ENCODE assay signal across 24 mouse cellular contexts in the genomic region with DNA sequence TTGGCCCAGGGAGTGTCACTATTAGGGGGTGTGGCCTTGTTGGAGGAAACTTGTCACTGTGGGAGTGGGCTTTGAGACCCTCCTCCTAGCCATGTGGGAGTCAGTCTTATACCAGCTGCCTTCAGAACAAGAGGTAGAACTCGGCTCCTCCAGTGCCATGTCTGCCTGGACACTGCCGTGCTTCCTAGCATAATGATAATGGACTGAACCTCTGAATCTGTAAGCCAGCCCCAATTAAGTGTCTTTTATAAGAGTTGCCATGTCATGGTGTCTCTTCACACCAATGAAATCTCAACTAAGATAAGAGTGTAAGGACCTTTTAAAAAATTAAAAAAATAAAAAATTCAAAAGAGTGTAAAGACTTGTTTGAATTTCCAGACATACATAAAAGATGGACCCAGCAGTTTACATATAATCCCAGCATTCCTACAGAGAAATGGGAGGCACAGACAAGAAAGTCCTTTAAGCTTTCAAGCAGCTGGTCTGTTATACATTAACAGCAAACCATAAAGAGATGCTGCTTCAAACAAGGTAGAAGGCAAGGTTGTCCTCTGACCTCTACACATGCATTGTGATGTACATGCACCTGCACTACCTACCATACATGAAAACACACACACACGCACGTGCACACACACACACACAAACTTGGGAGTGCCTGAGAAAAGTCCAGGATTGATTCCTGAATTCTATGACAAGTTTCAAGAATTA. TPM values are rescaled to one million over a fixed set of nuclear protein-coding genes. Genes with fewer than 3 reads are reported as not detected.
DNase-seq lines count a peak whose midpoint lies in the region; ATAC-seq and TF ChIP-seq lines count a peak whose summit lies in the region.
"Had no signal": no experiment of that assay in that cellular context is flagged by ENCODE, and none has a peak within 500 bp of the region (broad histone marks: within the 10 kb centered on the region; RNA-seq: fewer than 3 reads in every experiment).

No protein-coding gene starts in this region.

- H3K27ac ChIP-seq in kidney, postnatal 0 days = peak overlapping the region; percentile 20; the same call in 1 of the 2 replicates
- no peak overlapping the region for H3K27ac ChIP-seq in intestine, embryonic 15.5 days
- H3K27ac ChIP-seq in intestine, postnatal 0 days (ENCODE audit: low read depth, low read length) = peak overlapping the region; percentile 57; the same call in 1 of the 2 replicates
- no peak overlapping the region for H3K27ac ChIP-seq in forebrain, embryonic 12.5 days
- H3K27ac ChIP-seq: embryonic facial prominence, embryonic 10.5 days; embryonic facial prominence, embryonic 12.5 days had no signal

- H3K36me3 ChIP-seq in kidney, postnatal 0 days (ENCODE audit: insufficient read depth, low read length) = no peaks in the 10 kb centered on the region
- no peaks in the 10 kb centered on the region for H3K36me3 ChIP-seq in intestine, embryonic 15.5 days
- no peaks in the 10 kb centered on the region for H3K36me3 ChIP-seq in intestine, postnatal 0 days (ENCODE audit: control insufficient read depth, insufficient read depth)
- peaks cover 4% of the 10 kb centered on the region for H3K36me3 ChIP-seq in forebrain, embryonic 12.5 days (replicated peaks)
- H3K36me3 ChIP-seq: G1E had no signal

- no peak overlapping the region for H3K4me3 ChIP-seq in kidney, postnatal 0 days (replicated peaks; ENCODE audit: low read depth, low read length)
- H3K4me3 ChIP-seq in intestine, embryonic 15.5 days (replicated peaks) = no peak overlapping the region
- H3K4me3 ChIP-seq in intestine, postnatal 0 days (ENCODE audit: low read depth, low read length) = no peak overlapping the region
- no peak overlapping the region for H3K4me3 ChIP-seq in forebrain, embryonic 12.5 days (replicated peaks)
- H3K4me3 ChIP-seq: embryonic facial prominence, embryonic 10.5 days; embryonic facial prominence, embryonic 12.5 days had no signal

- no peaks in the 10 kb centered on the region for H3K27me3 ChIP-seq in kidney, postnatal 0 days (ENCODE audit: insufficient read depth, low read length)
- no peaks in the 10 kb centered on the region for H3K27me3 ChIP-seq in intestine, embryonic 15.5 days (replicated peaks)
- H3K27me3 ChIP-seq in intestine, postnatal 0 days (replicated peaks; ENCODE audit: control insufficient read depth, insufficient read depth, low read length) = no peaks in the 10 kb centered on the region
- no peaks in the 10 kb centered on the region for H3K27me3 ChIP-seq in forebrain, embryonic 12.5 days
- H3K27me3 ChIP-seq: CH12.LX; embryonic facial prominence, embryonic 12.5 days; Patski had no signal

- DNase-seq in kidney, postnatal 0 days (ENCODE audit: low spot score) = no peak
- DNase-seq in kidney, postnatal 25 days = no peak
- no peak for DNase-seq in layer of hippocampus, postnatal 10 days (ENCODE audit: low spot score in 2 of 2)
- DNase-seq: adrenal gland, adult 8-10 months; adrenal gland, postnatal 14 days; adrenal gland, postnatal 36 days; B cell, adult 2 months; cerebellum, adult 11-12 months; cerebellum, adult 2 months; cerebellum, adult 9-10 months; cerebellum, postnatal 10 days; cerebellum, postnatal 25 days had no signal

- no peak for TF ChIP-seq CTCF in kidney, postnatal 0 days (IDR thresholded peaks at IDR 0.05; ENCODE audit: low read depth)
- TF ChIP-seq CTCF in intestine, postnatal 0 days (IDR thresholded peaks at IDR 0.05; ENCODE audit: low read depth) = no peak

- H3K4me2 ChIP-seq in kidney, postnatal 0 days (ENCODE audit: low read length) = no peak overlapping the region
- no peak overlapping the region for H3K4me2 ChIP-seq in intestine, embryonic 15.5 days (replicated peaks)
- peak overlapping the region; percentile 38 for H3K4me2 ChIP-seq in intestine, postnatal 0 days (replicated peaks; ENCODE audit: low read depth)
- no peak overlapping the region for H3K4me2 ChIP-seq in forebrain, embryonic 12.5 days
- H3K4me2 ChIP-seq: embryonic facial prominence, embryonic 12.5 days had no signal

- WGBS in kidney, postnatal 0 days = 83% methylated on average over 4 of the region's 4 CpGs
- 71% methylated on average over 4 of the region's 4 CpGs for WGBS in intestine, embryonic 15.5 days
- WGBS in intestine, postnatal 0 days = 51% methylated on average over 4 of the region's 4 CpGs
- 85% methylated on average over 4 of the region's 4 CpGs for WGBS in forebrain, embryonic 12.5 days

- H3K4me1 ChIP-seq in kidney, postnatal 0 days (replicated peaks; ENCODE audit: insufficient read depth, low read length) = no peaks in the 10 kb centered on the region
- no peaks in the 10 kb centered on the region for H3K4me1 ChIP-seq in intestine, embryonic 15.5 days (replicated peaks)
- H3K4me1 ChIP-seq in intestine, postnatal 0 days (replicated peaks; ENCODE audit: control insufficient read depth, insufficient read depth, low read length) = no peaks in the 10 kb centered on the region
- no peaks in the 10 kb centered on the region for H3K4me1 ChIP-seq in forebrain, embryonic 12.5 days
- H3K4me1 ChIP-seq: embryonic facial prominence, embryonic 10.5 days; embryonic facial prominence, embryonic 12.5 days had no signal

- H3K9me3 ChIP-seq in kidney, postnatal 0 days (replicated peaks; ENCODE audit: low read length) = no peaks in the 10 kb centered on the region
- H3K9me3 ChIP-seq in intestine, embryonic 15.5 days = no peaks in the 10 kb centered on the region
- H3K9me3 ChIP-seq in intestine, postnatal 0 days (ENCODE audit: control insufficient read depth) = no peaks in the 10 kb centered on the region
- no peaks in the 10 kb centered on the region for H3K9me3 ChIP-seq in forebrain, embryonic 12.5 days
- H3K9me3 ChIP-seq: embryonic facial prominence, embryonic 10.5 days; embryonic facial prominence, embryonic 12.5 days; G1E had no signal

- no peak for ATAC-seq in kidney, postnatal 0 days (replicated peaks; ENCODE audit: low FRiP score, low read depth)
- ATAC-seq in intestine, embryonic 15.5 days = peak; percentile 89
- ATAC-seq in intestine, postnatal 0 days = peak; percentile 96
- ATAC-seq in forebrain, embryonic 12.5 days (ENCODE audit: low FRiP score) = no peak
- ATAC-seq: activated CD4-positive, CD25-positive, alpha-beta regulatory T cell, adult 4 months; CD4-positive, CD25-positive, alpha-beta regulatory T cell, adult 4 months; forebrain, embryonic 14.5 days; forebrain, embryonic 16.5 days; Patski had no signal

- no peak overlapping the region for H3K9ac ChIP-seq in kidney, postnatal 0 days (ENCODE audit: low read depth, low read length)
- H3K9ac ChIP-seq in intestine, embryonic 15.5 days = no peak overlapping the region
- no peak overlapping the region for H3K9ac ChIP-seq in intestine, postnatal 0 days (ENCODE audit: low read depth, low read length)
- H3K9ac ChIP-seq in forebrain, embryonic 12.5 days = no peak overlapping the region
- H3K9ac ChIP-seq: embryonic facial prominence, embryonic 12.5 days had no signal

RNA-seq across cellular contexts. Expression of gene Alg12, which starts 26.8 kb away (rescaled TPM):
- polyA plus RNA-seq in kidney, postnatal 0 days (2015; fragmentation: Nextera tagmentation; extraction: Ambion mirVana) = 9.8 and 11.2 TPM in 2 replicates
- polyA plus RNA-seq in intestine, embryonic 15.5 days (2015; fragmentation: Nextera tagmentation; extraction: Ambion mirVana) = 12.7 and 14.0 TPM in 2 replicates
- 7.3 and 8.4 TPM in 2 replicates for polyA plus RNA-seq in intestine, postnatal 0 days (2015; fragmentation: Nextera tagmentation; extraction: Ambion mirVana)
- polyA plus RNA-seq in forebrain, embryonic 12.5 days (2016; fragmentation: Nextera tagmentation; extraction: Ambion mirVana) = 8.3 and 8.9 TPM in 2 replicates
- total RNA-seq in layer of hippocampus, postnatal 10 days (2021) = 10 to 100 TPM in 1 of 2 experiments, 1 to 10 TPM in 1; 9.8 to 10.3 TPM

RNA-seq across cellular contexts. Expression of gene Creld2, which starts 27.2 kb away (rescaled TPM):
- 79.0 and 89.8 TPM in 2 replicates for polyA plus RNA-seq in kidney, postnatal 0 days (2015; fragmentation: Nextera tagmentation; extraction: Ambion mirVana)
- polyA plus RNA-seq in intestine, embryonic 15.5 days (2015; fragmentation: Nextera tagmentation; extraction: Ambion mirVana) = 97.9 and 131 TPM in 2 replicates
- polyA plus RNA-seq in intestine, postnatal 0 days (2015; fragmentation: Nextera tagmentation; extraction: Ambion mirVana) = 67.8 and 67.9 TPM in 2 replicates
- 63.1 and 64.3 TPM in 2 replicates for polyA plus RNA-seq in forebrain, embryonic 12.5 days (2016; fragmentation: Nextera tagmentation; extraction: Ambion mirVana)
- total RNA-seq in layer of hippocampus, postnatal 10 days (2021) = 10 to 100 TPM; 19.8 to 20.5 TPM

RNA-seq across cellular contexts. Expression of gene Zbed4, which starts 40.8 kb away (rescaled TPM):
- 11.8 and 13.3 TPM in 2 replicates for polyA plus RNA-seq in kidney, postnatal 0 days (2015; fragmentation: Nextera tagmentation; extraction: Ambion mirVana)
- polyA plus RNA-seq in intestine, embryonic 15.5 days (2015; fragmentation: Nextera tagmentation; extraction: Ambion mirVana) = 14.0 and 14.7 TPM in 2 replicates
- polyA plus RNA-seq in intestine, postnatal 0 days (2015; fragmentation: Nextera tagmentation; extraction: Ambion mirVana) = 4.9 and 5.1 TPM in 2 replicates
- 43.6 and 47.1 TPM in 2 replicates for polyA plus RNA-seq in forebrain, embryonic 12.5 days (2016; fragmentation: Nextera tagmentation; extraction: Ambion mirVana)
- 10 to 100 TPM; 14.6 to 17.2 TPM for total RNA-seq in layer of hippocampus, postnatal 10 days (2021)

RNA-seq across cellular contexts. Expression of gene Brd1, which starts 58.3 kb away (rescaled TPM):
- polyA plus RNA-seq in kidney, postnatal 0 days (2015; fragmentation: Nextera tagmentation; extraction: Ambion mirVana) = 16.5 and 16.9 TPM in 2 replicates
- polyA plus RNA-seq in intestine, embryonic 15.5 days (2015; fragmentation: Nextera tagmentation; extraction: Ambion mirVana) = 17.1 and 17.2 TPM in 2 replicates
- polyA plus RNA-seq in intestine, postnatal 0 days (2015; fragmentation: Nextera tagmentation; extraction: Ambion mirVana) = 11.4 and 13.3 TPM in 2 replicates
- 30.0 and 31.8 TPM in 2 replicates for polyA plus RNA-seq in forebrain, embryonic 12.5 days (2016; fragmentation: Nextera tagmentation; extraction: Ambion mirVana)
- 10 to 100 TPM; 51.7 to 58.7 TPM for total RNA-seq in layer of hippocampus, postnatal 10 days (2021)

Comparison
In these comparisons a context has a peak if more than half of its experiments do, and no peak if none do; other contexts are left out.
1. H3K27ac ChIP-seq: peak in kidney, postnatal 0 days (single experiment) and intestine, postnatal 0 days (single experiment); none in intestine, embryonic 15.5 days (single experiment) and forebrain, embryonic 12.5 days (single experiment).
2. ATAC-seq: peak in intestine, embryonic 15.5 days (single experiment) and intestine, postnatal 0 days (single experiment); none in kidney, postnatal 0 days (single experiment) and forebrain, embryonic 12.5 days (single experiment).